Mouse (Mus musculus) adrenal gland, postnatal 14 days (tissue): ENCODE measurements around the gene Olfr95. TPM values are rescaled to one million over a fixed set of nuclear protein-coding genes. Genes with fewer than 3 reads are reported as not detected.

Source experiments
- total RNA-seq: library from RNA; stranded (reverse); gene quantifications from 2 replicates; pipeline ENCODE4 v1.2.3, GENCODE M21; 2021

Olfr95 gene
- total RNA-seq, 1 experiment from 2014 or later, result not detected

Other genes with a start within 250 kb of the Olfr95 start
- not detected in 2 replicates for gene 2410137M14Rik, start 231.9 kb downstream of the Olfr95 start, total RNA-seq
- gene H2-M5, start 223.6 kb downstream of the Olfr95 start, total RNA-seq, result 0.34 TPM in 1 of 2 replicates, not detected in the other
- gene Zfp57, start 212.0 kb downstream of the Olfr95 start, total RNA-seq, result 4.1 and 4.5 TPM in 2 replicates
- not detected in 2 replicates for gene Mog, start 189.7 kb downstream of the Olfr95 start, total RNA-seq
- gene Gabbr1, start 167.2 kb downstream of the Olfr95 start, total RNA-seq, result 24.2 and 32.7 TPM in 2 replicates
- not detected in 2 replicates for gene Olfr90, start 124.6 kb downstream of the Olfr95 start, total RNA-seq
- not detected in 2 replicates for gene Olfr91, start 114.8 kb downstream of the Olfr95 start, total RNA-seq
- not detected in 2 replicates for gene Olfr92, start 93.0 kb downstream of the Olfr95 start, total RNA-seq
- gene Olfr93, start 51.6 kb downstream of the Olfr95 start, total RNA-seq, result not detected in 2 replicates
- 3.4 TPM in 1 of 2 replicates, not detected in the other for gene Ubd, start 19.2 kb downstream of the Olfr95 start, total RNA-seq
- gene Olfr94, start 12.1 kb downstream of the Olfr95 start, total RNA-seq, result not detected in 2 replicates
- not detected in 2 replicates for gene Olfr96, start 7.0 kb upstream of the Olfr95 start, total RNA-seq
- gene Olfr97, start 24.2 kb upstream of the Olfr95 start, total RNA-seq, result not detected in 2 replicates
- not detected in 2 replicates for gene Olfr98, start 50.6 kb upstream of the Olfr95 start, total RNA-seq
- 3.3 and 5.9 TPM in 2 replicates for gene H2-M3, start 57.1 kb upstream of the Olfr95 start, total RNA-seq
- not detected in 2 replicates for gene Olfr99, start 70.3 kb upstream of the Olfr95 start, total RNA-seq
- gene Olfr101, start 91.2 kb upstream of the Olfr95 start, total RNA-seq, result not detected in 2 replicates
- not detected in 2 replicates for gene Olfr102, start 103.9 kb upstream of the Olfr95 start, total RNA-seq
- not detected in 2 replicates for gene Olfr103, start 126.6 kb upstream of the Olfr95 start, total RNA-seq
- gene Olfr104-ps, start 146.5 kb upstream of the Olfr95 start, total RNA-seq, result not detected in 2 replicates
- not detected in 2 replicates for gene Olfr105-ps, start 165.9 kb upstream of the Olfr95 start, total RNA-seq
- not detected in 2 replicates for gene Olfr106-ps, start 177.3 kb upstream of the Olfr95 start, total RNA-seq
- not detected in 2 replicates for gene Olfr107, start 186.1 kb upstream of the Olfr95 start, total RNA-seq
- gene Olfr108, start 232.4 kb upstream of the Olfr95 start, total RNA-seq, result not detected in 2 replicates
- gene Olfr109, start 245.8 kb upstream of the Olfr95 start, total RNA-seq, result not detected in 2 replicates